Mouse (Mus musculus): ENCODE results near the gene Pctp. TPM values are rescaled to one million over a fixed set of nuclear protein-coding genes. Genes with fewer than 3 reads are reported as not detected.

Pctp gene
- 1 to 10 TPM; 4.3 to 4.8 TPM for total RNA-seq (2021)

DNA sequence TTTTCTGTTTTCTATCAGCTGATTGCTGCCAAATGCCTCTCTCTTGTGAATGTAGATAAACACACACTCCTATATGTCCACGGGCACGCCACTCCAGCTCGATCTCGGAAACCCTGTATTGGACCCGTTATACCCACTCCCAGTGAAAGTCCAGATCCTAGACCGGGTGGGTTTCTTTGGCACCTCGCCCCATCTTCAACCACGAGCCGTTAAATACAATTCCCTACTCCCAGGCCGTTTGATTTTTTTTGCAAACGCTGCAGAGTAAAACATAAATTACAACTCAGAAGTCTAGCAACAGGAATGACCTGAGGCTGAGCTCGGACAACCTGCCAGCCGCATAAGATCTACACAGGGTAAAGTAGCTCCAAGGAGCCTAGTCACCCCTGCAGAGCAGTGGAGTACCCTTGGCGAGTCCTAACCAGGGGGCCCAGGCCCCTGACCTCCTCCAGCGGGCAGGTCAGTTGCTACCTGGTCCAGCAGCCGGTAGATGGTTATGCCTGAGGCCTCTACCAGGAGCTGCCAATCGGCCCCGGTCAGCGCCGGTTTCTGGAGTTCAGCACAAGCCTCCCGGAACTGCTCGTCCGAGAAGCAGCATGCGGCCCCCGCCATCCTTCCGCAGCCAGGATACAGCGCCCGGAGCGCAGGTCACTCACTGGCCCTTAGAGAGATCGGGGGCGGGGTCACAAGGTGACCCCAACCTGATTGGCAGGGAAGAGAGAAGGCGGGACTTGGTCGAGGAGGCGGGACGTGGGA, at the start of gene Pctp:
TSS of gene Pctp (minus strand) at position 664 of the 756 bp plus-strand sequence.
- DNase-seq: peak; percentile 86

GRCm38 (mm10) chr11:90050016-90050415, 47.3 kb upstream of the Pctp start:
- DNase-seq: no peak

GRCm38 (mm10) chr11:90047271-90047670, 44.6 kb upstream of the Pctp start:
- DNase-seq: no peak

DNA sequence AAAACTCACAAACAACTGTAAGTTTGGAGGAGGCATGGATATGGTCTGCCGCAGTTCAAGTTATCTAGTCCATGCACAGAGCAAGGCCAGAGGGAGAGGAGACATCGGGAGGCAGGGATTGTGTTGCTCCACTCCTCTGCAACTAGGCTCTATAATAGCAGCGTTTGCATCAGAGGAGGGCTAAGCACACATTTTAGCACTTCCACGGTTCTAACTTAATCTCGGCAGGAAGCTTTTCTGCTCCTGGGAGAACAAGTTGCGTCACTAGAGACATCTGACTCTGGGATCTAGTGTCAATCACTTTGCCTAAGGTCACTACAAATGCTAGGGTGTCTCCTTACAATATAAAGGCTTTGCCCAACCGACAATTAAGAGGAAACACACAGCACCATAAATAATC, 43.5 kb upstream of the Pctp start:
- DNase-seq: no peak

DNA sequence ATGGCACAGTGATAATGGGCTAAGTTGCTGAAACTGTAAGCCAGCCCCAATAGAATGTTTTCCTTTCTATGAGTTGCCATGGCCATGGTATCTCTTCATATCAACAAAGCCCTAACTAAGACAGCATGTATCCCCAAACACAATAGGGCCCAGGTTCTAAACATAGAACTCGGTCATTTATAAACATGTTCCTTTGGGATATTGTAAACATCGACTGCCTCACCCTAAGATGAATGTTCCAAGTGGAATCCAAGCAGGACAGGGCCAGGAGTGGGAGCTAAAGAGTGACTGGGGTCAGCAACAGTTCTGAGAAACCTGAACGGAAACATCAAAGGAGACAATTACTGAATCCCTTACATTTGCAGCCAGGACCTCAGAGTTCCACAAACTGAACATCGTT, 41.8 kb upstream of the Pctp start:
- DNase-seq: no peak

- peak; percentile 77 for DNase-seq
Measured at GRCm38 (mm10) chr11:90038022-90038421, 35.3 kb upstream of the Pctp start.

GRCm38 (mm10) chr11:90036416-90036815, 33.7 kb upstream of the Pctp start:
- no peak for DNase-seq

- no peak for DNase-seq
Measured at GRCm38 (mm10) chr11:90035532-90035931, 32.8 kb upstream of the Pctp start.

DNA sequence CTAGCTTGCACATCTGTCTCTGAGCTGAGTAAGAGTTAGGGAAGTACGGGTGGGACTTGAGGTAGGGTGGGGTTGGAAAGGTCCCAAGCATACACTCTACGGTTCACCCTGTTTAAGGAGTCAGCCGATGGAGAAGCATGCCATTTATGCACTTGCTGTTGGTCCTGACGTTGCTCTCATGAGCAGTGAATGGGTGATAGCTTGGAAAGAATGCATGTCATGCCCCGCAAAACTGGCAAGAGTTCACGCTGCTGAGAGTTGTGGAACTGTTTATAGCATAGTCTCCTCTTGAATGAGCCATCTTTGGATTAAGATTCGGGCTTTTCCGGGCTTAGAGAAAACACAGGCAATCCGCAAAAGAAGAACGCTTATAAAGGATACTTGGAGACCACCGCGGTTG, 32.0 kb upstream of the Pctp start:
- DNase-seq: peak; percentile 69

- DNase-seq: peak; percentile 42
Measured at GRCm38 (mm10) chr11:90033442-90033841, 30.7 kb upstream of the Pctp start.

DNA sequence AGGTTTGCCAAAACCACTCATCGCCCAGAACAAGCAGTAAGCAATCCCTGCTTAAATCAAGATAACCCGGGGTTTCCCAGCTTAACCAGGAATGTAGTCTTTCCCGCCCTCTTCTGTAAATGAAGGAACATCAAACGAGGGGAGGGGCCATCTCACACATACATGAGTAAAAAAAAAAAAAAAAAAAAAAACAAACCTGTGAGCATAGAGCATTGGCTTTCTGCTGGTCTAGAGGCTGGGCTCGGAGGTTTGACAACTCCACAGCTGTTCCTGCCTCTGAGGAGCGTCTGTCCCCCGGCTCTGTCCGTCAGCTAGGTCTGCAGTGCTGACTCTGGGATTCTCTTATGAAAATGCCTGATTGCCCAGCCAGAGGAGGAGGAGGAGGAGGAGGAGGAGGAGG, 30.1 kb upstream of the Pctp start:
- DNase-seq: no peak

- DNase-seq: no peak
Measured at GRCm38 (mm10) chr11:90031076-90031475, 28.4 kb upstream of the Pctp start.

GRCm38 (mm10) chr11:90030557-90030956, 27.9 kb upstream of the Pctp start:
- DNase-seq: peak; percentile 69

DNA sequence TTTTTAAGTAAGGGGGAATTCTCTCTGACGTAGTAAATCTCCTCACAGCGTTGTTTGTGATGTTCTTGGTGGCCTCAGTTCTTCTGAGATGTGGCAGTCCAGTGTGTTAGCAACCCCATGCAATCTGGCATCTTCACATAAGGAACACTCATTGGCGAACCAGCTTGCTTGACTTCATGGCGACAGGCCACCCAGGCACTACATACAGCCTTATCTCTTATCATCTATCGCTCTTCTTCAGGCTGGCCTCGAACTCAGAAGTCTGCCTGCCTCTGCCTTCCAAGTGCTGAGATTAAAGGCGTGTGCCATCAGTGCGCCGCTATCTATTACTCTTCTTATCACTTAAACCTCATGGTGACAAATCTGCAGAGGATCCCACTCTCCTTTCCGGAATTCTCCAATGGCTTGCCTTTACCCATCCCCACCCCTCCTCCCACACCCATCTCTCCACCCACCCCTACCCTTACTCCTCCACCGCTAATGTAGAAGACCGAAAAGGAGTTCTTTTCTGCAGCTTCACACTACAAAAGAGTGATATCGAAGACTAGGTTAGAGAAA, 27.2 kb upstream of the Pctp start, which contains the start of gene Tmem100:
TSS of gene Tmem100 (plus strand) at position 508 of the 558 bp plus-strand sequence.
- DNase-seq: no peak

- DNase-seq: peak; percentile 75
Measured at GRCm38 (mm10) chr11:90029354-90029753, 26.7 kb upstream of the Pctp start.

GRCm38 (mm10) chr11:90028746-90029145, 26.1 kb upstream of the Pctp start:
- DNase-seq: no peak

- DNase-seq: no peak
Measured at GRCm38 (mm10) chr11:90027216-90027615, 24.5 kb upstream of the Pctp start.

- DNase-seq: no peak
Measured at GRCm38 (mm10) chr11:90026802-90027174, 24.1 kb upstream of the Pctp start.

GRCm38 (mm10) chr11:90025891-90026801, 23.5 kb upstream of the Pctp start:
- no peak for DNase-seq

GRCm38 (mm10) chr11:90019161-90019560, 16.5 kb upstream of the Pctp start:
- DNase-seq: peak; percentile 63

- DNase-seq: no peak
Measured at GRCm38 (mm10) chr11:90015281-90015680, 12.6 kb upstream of the Pctp start.

GRCm38 (mm10) chr11:90013657-90014056, 11.0 kb upstream of the Pctp start:
- DNase-seq: no peak

All from heart, postnatal 4 days (tissue).